Mouse (Mus musculus) inflammation-experienced regulatory T-cells, adult 6 months (primary cell): Measurements from ENCODE around the gene Vill. TPM values are rescaled to one million over a fixed set of nuclear protein-coding genes. Genes with fewer than 3 reads are reported as not detected.

Experiments
- ATAC-seq: one replicate; pipeline ENCODE4 v1.8.0; 2017
- polyA plus RNA-seq, 3 experiments: library from polyadenylated mRNA; unstranded; fragments of 100-300 nt; shearing (Covaris generic); gene quantifications; one replicate each; pipeline ENCODE4 v1.2.1; 2017

Gene Vill
- polyA plus RNA-seq, 3 experiments from 2014 or later = 17.6 to 20.9 (median 17.8) TPM

- no peak for ATAC-seq
These were observed 62.3 kb downstream of the Vill start for GRCm38 (mm10) chr9:119114911-119115310.

DNA sequence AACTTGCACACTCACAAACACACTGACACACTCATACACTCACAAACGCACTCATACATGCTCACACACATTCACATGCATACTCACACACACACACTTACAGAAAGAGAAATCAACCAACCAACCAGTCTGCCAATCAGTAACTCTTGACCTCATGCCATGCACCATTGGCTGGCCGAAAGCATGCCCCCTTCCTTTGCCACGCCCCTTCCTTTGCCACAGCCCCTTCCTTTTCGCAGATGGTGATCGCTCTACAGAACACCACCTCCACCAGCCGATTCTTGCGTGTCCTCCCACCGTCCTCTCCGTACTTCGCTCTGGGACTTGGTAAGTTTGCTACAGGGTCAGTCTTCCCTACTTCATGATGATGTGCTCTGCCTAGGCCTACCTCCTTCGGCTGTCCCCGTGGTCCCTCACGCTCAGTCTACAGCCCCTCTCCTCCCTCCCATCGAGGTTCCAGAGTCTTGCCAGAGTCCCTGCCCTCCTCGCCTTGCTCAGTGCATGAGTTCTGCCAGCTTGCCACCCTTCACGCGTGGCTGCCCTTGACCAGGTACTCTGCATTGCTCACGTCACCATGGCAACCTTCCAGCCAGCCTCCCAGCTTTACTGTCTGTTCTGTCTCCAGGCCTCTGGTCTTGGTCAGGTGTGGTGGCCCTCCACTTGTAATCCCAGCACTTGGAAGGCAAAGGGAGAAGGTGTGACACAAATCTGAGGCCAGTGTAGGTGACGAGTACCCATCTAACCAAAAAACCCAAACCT lies 67.0 kb downstream of the Vill start:
- no peak for ATAC-seq

DNA sequence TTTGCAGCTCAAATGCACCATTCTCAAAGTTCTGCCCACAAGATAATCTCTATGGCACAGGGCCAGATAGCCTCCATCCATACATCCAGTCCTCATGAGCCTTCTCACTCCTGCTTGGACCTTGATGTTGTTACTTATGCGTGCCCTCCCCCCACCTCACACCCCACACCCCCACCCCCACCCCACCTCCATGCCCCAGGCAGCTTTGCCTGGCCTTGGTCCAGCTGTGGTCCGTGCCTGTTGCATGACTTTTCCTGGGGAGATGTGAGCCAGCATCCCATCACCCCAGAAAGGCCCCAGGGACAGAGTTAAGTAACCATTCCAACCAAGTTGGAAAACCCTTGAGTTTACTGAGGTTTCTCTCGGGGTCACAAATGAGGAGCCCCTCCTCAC lies 67.6 kb downstream of the Vill start:
- ATAC-seq = no peak

Other genes starting within 250 kb of the Vill start
- gene Ctdspl, start 126.3 kb upstream of the Vill start, polyA plus RNA-seq = 1 to 10 TPM; 1.0 to 1.3 (median 1.3) TPM
- 1 to 10 TPM in 2 of 3 experiments, under 1 TPM in 1; 0.34 to 1.9 (median 1.8) TPM for gene Plcd1, start 40.7 kb downstream of the Vill start, polyA plus RNA-seq
- under 1 TPM in 2 of 3 experiments, not detected in 1; 0.15 to 0.34 TPM for gene Dlec1, start 49.7 kb downstream of the Vill start, polyA plus RNA-seq
- gene Acaa1b, start 104.3 kb downstream of the Vill start, polyA plus RNA-seq = not detected
- not detected for gene Gm47289, start 106.4 kb downstream of the Vill start, polyA plus RNA-seq
- not detected for gene Slc22a13, start 156.3 kb downstream of the Vill start, polyA plus RNA-seq